Mouse (Mus musculus) forebrain, embryonic 13.5 days (tissue): ENCODE results near the gene Lrmda. TPM values are rescaled to one million over a fixed set of nuclear protein-coding genes. Genes with fewer than 3 reads are reported as not detected.

ENCODE experiments used
- ATAC-seq: fragments of 200-750 bp; cut with Nextera tagmentation; 2 replicates; pipeline ENCODE4 v1.8.0; 2017
- H3K27ac ChIP-seq: fragments of 300-500 bp; sonication (generic); 2 replicates; pipeline ENCODE4 v1.5.1; 2015; ENCODE audit warnings: inconsistent platforms, mild to moderate bottlenecking, moderate library complexity
- H3K27me3 ChIP-seq: fragments of 300-500 bp; sonication (generic); 2 replicates; pipeline ENCODE4 v1.6.1; 2015; ENCODE audit warnings: mild to moderate bottlenecking, inconsistent platforms
- H3K36me3 ChIP-seq: fragments of 300-500 bp; sonication (generic); 2 replicates; pipeline ENCODE4 v1.6.1; 2015; ENCODE audit warnings: mild to moderate bottlenecking, inconsistent platforms; ENCODE audit not compliant: poor library complexity, severe bottlenecking
- H3K4me1 ChIP-seq: fragments of 300-500 bp; sonication (generic); 2 replicates; pipeline ENCODE4 v1.6.1; 2015; ENCODE audit warnings: inconsistent platforms
- H3K4me2 ChIP-seq: fragments of 300-500 bp; sonication (generic); 2 replicates; pipeline ENCODE4 v1.6.1; 2015; ENCODE audit warnings: inconsistent platforms, mild to moderate bottlenecking, moderate library complexity
- H3K4me3 ChIP-seq: fragments of 300-500 bp; sonication (generic); 2 replicates; pipeline ENCODE4 v1.5.1; 2015; ENCODE audit warnings: mild to moderate bottlenecking, inconsistent platforms
- H3K9ac ChIP-seq: fragments of 300-500 bp; sonication (generic); 2 replicates; pipeline ENCODE4 v1.6.1; 2015; ENCODE audit warnings: mild to moderate bottlenecking, inconsistent platforms
- H3K9me3 ChIP-seq: fragments of 300-500 bp; sonication (generic); replicated peaks from 2 replicates; pipeline ENCODE4 v1.6.1; 2016; ENCODE audit warnings: inconsistent platforms
- WGBS: fragments of 180-500 bp; shearing (Covaris S2); methylation state at CpG from one replicate; pipeline ENCODE4 v1.1.7; 2015; 5-methylcytosine and 5-hydroxymethylcytosine counted together
- polyA plus RNA-seq: library from polyadenylated mRNA; unstranded; fragments of >200 nt; fragmentation: Nextera tagmentation; extraction: Ambion mirVana; gene quantifications from 2 replicates; pipeline ENCODE4 v1.2.1, GENCODE M21; 2015

Lrmda gene
- polyA plus RNA-seq, 1 experiment from 2014 or later, result not detected

- peaks cover 27% of the 10 kb centered on the region for H3K4me1 ChIP-seq
- H3K4me2 ChIP-seq, result peak overlapping the region; percentile 57
- H3K27me3 ChIP-seq, result peaks cover 59% of the 10 kb centered on the region
- peak overlapping the region; percentile 27; the same call in 1 of the 2 replicates for H3K9ac ChIP-seq
- peak overlapping the region; percentile 23; the same call in 1 of the 2 replicates for H3K4me3 ChIP-seq
- H3K36me3 ChIP-seq, result no peaks in the 10 kb centered on the region
- under 1% methylated on average over 20 of the region's 20 CpGs for WGBS
- no peaks in the 10 kb centered on the region for H3K9me3 ChIP-seq
- peak; percentile 93 for ATAC-seq
- H3K27ac ChIP-seq, result peak overlapping the region; percentile 25; the same call in 1 of the 2 replicates
These were observed 788.4 kb downstream of the Lrmda start for GRCm38 (mm10) chr14:22807726-22808594.

DNA sequence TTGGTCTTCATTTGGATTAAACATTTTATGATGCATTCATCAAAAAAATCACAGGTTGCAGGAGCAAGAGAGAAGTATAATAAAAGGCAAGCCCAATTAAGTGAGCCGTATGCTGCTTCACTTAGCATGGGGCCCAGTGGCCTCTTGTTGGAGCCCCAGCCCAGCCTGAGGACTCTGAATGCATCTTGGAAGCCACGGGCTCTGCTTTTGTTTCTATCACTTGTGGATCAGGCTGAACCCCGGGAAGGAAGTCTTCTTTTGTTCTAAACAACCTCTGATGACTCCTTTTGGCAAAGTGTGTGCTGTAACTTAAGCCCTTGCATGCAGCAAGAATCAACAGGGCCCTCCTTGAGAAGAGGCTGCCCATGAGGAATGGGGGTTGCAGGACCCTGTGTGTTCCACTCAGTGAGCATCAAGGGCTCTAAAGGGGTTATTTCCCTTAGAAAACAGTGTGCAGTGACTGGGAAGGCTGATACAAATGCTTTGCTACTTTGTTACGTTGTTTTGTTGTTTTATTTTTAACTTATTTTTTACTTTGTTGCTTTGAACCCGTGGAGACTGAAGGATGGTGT, 789.2 kb downstream of the Lrmda start:
- no peak overlapping the region for H3K9ac ChIP-seq
- H3K27ac ChIP-seq, result no peak overlapping the region
- peaks cover 28% of the 10 kb centered on the region for H3K4me1 ChIP-seq
- ATAC-seq, result peak; percentile 38; the same call in 1 of the 2 replicates
- H3K9me3 ChIP-seq, result no peaks in the 10 kb centered on the region
- 0 out of 2 replicates have a peak overlapping the region, but pooled peaks have one; percentile 57 for H3K4me2 ChIP-seq
- H3K4me3 ChIP-seq, result no peak overlapping the region
- H3K36me3 ChIP-seq, result no peaks in the 10 kb centered on the region
- H3K27me3 ChIP-seq, result peaks cover 57% of the 10 kb centered on the region
- WGBS, result 15% methylated on average over 5 of the region's 5 CpGs

- 35% methylated on average over 3 of the region's 3 CpGs for WGBS
- no peak for ATAC-seq
- Histone ChIP-seq H3K4me3 (no peak overlapping the region), H3K9ac (no peak overlapping the region), H3K4me1 (peaks cover 28% of the 10 kb centered on the region), H3K27ac (no peak overlapping the region), H3K9me3 (no peaks in the 10 kb centered on the region), H3K27me3 (peaks cover 61% of the 10 kb centered on the region), H3K36me3 (no peaks in the 10 kb centered on the region), H3K4me2 (no peak overlapping the region)
These were observed 789.7 kb downstream of the Lrmda start for GRCm38 (mm10) chr14:22809229-22809628.

- no peak for ATAC-seq
- Histone ChIP-seq H3K4me3 (no peak overlapping the region), H3K4me2 (no peak overlapping the region), H3K27ac (no peak overlapping the region), H3K9ac (no peak overlapping the region), H3K4me1 (peaks cover 28% of the 10 kb centered on the region), H3K36me3 (no peaks in the 10 kb centered on the region), H3K9me3 (no peaks in the 10 kb centered on the region), H3K27me3 (peaks cover 58% of the 10 kb centered on the region)
- WGBS, result 58% methylated on average over 1 of the region's 1 CpGs
These were observed 791.0 kb downstream of the Lrmda start for GRCm38 (mm10) chr14:22810531-22810930.

DNA sequence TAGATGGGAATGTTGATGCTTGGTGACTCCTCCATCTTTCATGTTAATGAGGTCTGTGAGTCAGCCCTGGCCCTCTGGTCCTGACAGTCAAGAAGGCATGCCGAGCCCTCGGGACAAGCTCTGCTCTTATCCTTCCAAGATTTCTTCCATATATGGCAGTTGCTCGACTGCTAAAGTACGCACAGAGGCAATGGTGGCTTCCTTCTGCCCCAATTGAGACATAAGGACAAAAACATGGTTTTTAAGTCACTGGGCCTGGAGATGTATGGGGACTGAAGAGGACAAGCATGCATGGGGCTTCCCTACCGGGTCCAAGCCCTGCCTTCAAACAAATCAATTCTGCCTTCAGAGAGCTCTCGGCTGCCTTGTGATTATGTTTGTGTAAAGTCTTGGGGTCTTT, 793.3 kb downstream of the Lrmda start:
- no peaks in the 10 kb centered on the region for H3K9me3 ChIP-seq
- H3K4me2 ChIP-seq, result no peak overlapping the region
- no peak for ATAC-seq
- 11% methylated on average over 6 of the region's 6 CpGs for WGBS
- no peak overlapping the region for H3K27ac ChIP-seq
- H3K36me3 ChIP-seq, result no peaks in the 10 kb centered on the region
- H3K27me3 ChIP-seq, result peaks cover 54% of the 10 kb centered on the region
- peaks cover 15% of the 10 kb centered on the region for H3K4me1 ChIP-seq
- no peak overlapping the region for H3K9ac ChIP-seq
- H3K4me3 ChIP-seq, result no peak overlapping the region

- H3K36me3 ChIP-seq, result no peaks in the 10 kb centered on the region
- no peak for ATAC-seq
- H3K4me2 ChIP-seq, result 0 out of 2 replicates have a peak overlapping the region, but pooled peaks have one; percentile 6
- H3K4me1 ChIP-seq, result peaks cover 9% of the 10 kb centered on the region
- H3K9me3 ChIP-seq, result no peaks in the 10 kb centered on the region
- 4% methylated on average over 7 of the region's 7 CpGs for WGBS
- no peak overlapping the region for H3K4me3 ChIP-seq
- H3K27ac ChIP-seq, result no peak overlapping the region
- H3K27me3 ChIP-seq, result peaks cover 54% of the 10 kb centered on the region
- H3K9ac ChIP-seq, result no peak overlapping the region
These were observed 793.9 kb downstream of the Lrmda start for GRCm38 (mm10) chr14:22813389-22813788.

- no peaks in the 10 kb centered on the region for H3K36me3 ChIP-seq
- H3K27me3 ChIP-seq, result peaks cover 42% of the 10 kb centered on the region
- H3K4me3 ChIP-seq, result no peak overlapping the region
- H3K4me1 ChIP-seq, result 0 out of 2 replicates have a peak, but pooled peaks cover 4% of the 10 kb centered on the region
- H3K27ac ChIP-seq, result no peak overlapping the region
- WGBS, result 57% methylated on average over 9 of the region's 9 CpGs
- ATAC-seq, result no peak
- no peak overlapping the region for H3K4me2 ChIP-seq
- H3K9me3 ChIP-seq, result no peaks in the 10 kb centered on the region
- H3K9ac ChIP-seq, result no peak overlapping the region
These were observed 795.4 kb downstream of the Lrmda start for GRCm38 (mm10) chr14:22814811-22815345.

DNA sequence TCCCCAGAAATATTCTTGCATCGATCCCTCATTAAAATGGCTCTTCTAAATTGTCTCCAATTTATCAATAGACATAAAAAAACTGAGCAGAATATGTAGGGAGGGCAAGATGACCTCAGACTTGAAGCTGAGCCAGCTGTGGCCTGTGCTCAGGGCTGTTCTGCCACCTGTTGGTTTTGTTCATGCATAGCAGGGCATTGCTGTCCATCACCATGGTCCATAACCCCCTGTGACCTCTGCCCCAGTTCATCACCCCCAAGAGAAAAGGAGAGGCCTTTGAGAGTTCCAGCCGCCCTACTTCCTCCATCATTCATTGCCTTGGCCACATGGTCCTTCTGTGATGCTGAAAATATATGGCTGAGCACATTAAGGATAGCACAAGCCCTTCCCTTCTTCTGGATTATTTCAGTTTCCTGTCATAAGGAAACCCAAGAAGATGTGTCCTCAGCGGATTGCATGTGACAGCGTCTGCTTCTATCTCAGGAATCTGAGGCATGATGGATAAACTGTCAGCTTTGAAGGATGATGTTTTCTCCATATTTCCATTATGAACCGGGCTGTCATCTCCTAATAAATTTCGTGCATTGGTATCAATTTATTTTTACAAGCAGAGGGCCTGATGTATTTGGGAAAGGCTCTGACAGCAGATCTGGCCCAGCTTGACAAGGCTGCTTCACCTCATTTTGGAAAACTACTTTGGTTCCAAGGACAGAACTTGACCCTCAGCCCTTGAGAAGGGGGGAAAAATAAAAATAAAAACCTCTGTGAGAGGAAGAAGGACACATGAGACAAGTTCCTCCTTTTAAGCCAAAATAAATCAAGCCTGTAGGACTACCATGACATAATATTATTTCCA, 798.1 kb downstream of the Lrmda start:
- 73% methylated on average over 6 of the region's 6 CpGs for WGBS
- Histone ChIP-seq H3K27ac (no peak overlapping the region), H3K36me3 (no peaks in the 10 kb centered on the region), H3K4me1 (0 out of 2 replicates have a peak, but pooled peaks cover 4% of the 10 kb centered on the region), H3K4me3 (no peak overlapping the region), H3K9ac (no peak overlapping the region), H3K4me2 (no peak overlapping the region), H3K9me3 (no peaks in the 10 kb centered on the region), H3K27me3 (peaks cover 20% of the 10 kb centered on the region)
- no peak for ATAC-seq

- ATAC-seq, result no peak
- Histone ChIP-seq H3K27me3 (peaks cover 16% of the 10 kb centered on the region), H3K4me2 (no peak overlapping the region), H3K4me1 (no peaks in the 10 kb centered on the region), H3K4me3 (no peak overlapping the region), H3K9me3 (no peaks in the 10 kb centered on the region), H3K36me3 (no peaks in the 10 kb centered on the region), H3K27ac (no peak overlapping the region), H3K9ac (no peak overlapping the region)
- WGBS, result 45% methylated on average over 3 of the region's 3 CpGs
These were observed 798.7 kb downstream of the Lrmda start for GRCm38 (mm10) chr14:22818202-22818530.

DNA sequence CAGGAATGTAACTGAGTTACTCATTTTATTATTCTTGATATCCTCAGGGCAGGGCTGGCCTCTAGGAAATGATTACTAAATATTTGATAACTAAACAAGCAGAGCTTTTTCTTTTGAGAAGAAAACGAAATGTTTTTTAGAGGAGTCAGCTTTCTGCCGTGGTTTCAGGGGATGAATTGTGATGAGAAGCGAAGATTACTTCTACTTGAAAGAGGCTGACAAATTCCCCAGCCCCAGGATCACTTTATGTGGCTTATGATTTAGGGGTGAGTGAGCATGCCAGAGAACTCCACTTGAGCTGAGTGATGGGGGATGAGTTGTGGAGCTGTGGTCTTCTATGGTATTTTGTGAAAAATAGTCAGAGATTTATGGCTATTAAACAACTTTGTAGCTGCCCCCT, 803.4 kb downstream of the Lrmda start:
- 73% methylated on average over 3 of the region's 3 CpGs for WGBS
- Histone ChIP-seq H3K9me3 (no peaks in the 10 kb centered on the region), H3K27ac (no peak overlapping the region), H3K4me3 (no peak overlapping the region), H3K27me3 (no peaks in the 10 kb centered on the region), H3K4me2 (no peak overlapping the region), H3K4me1 (no peaks in the 10 kb centered on the region), H3K9ac (no peak overlapping the region), H3K36me3 (no peaks in the 10 kb centered on the region)
- no peak for ATAC-seq

DNA sequence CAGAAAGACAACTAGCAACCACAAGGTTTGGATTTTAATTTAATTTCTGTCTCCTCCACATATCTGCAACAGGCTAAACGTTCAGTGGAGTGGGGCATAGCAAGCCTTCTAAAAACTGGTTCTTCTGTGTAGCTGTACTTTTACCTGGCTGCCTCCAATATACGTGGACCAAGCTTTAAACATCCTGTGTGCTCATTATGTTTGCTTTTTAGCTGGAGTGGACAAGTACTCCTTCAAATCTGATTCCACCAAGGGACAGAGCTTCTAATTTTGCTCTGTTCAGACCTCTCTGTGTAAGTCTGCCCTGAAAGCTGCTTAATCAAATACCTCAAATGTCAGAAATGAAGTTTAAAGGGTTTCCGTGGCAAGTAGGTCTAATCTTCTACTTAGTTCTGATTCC, 807.3 kb downstream of the Lrmda start:
- H3K27me3 ChIP-seq, result no peaks in the 10 kb centered on the region
- H3K9ac ChIP-seq, result no peak overlapping the region
- ATAC-seq, result no peak
- H3K4me3 ChIP-seq, result no peak overlapping the region
- no peaks in the 10 kb centered on the region for H3K36me3 ChIP-seq
- H3K27ac ChIP-seq, result no peak overlapping the region
- 69% methylated on average over 3 of the region's 3 CpGs for WGBS
- H3K4me1 ChIP-seq, result no peaks in the 10 kb centered on the region
- no peaks in the 10 kb centered on the region for H3K9me3 ChIP-seq
- no peak overlapping the region for H3K4me2 ChIP-seq

GRCm38 (mm10) chr14:22837058-22837457, 817.5 kb downstream of the Lrmda start:
- no peak overlapping the region for H3K4me3 ChIP-seq
- H3K4me1 ChIP-seq, result no peaks in the 10 kb centered on the region
- H3K27ac ChIP-seq, result no peak overlapping the region
- H3K36me3 ChIP-seq, result no peaks in the 10 kb centered on the region
- no peak for ATAC-seq
- no peak overlapping the region for H3K9ac ChIP-seq
- no peak overlapping the region for H3K4me2 ChIP-seq
- H3K9me3 ChIP-seq, result no peaks in the 10 kb centered on the region
- no peaks in the 10 kb centered on the region for H3K27me3 ChIP-seq
